Mouse (Mus musculus): Measurements from ENCODE around the gene Zic5.

- TF ChIP-seq EP300 (IDR thresholded peaks at IDR 0.05; ENCODE audit: low read depth): no peak
- TF ChIP-seq CTCF (IDR thresholded peaks at IDR 0.05; ENCODE audit: low read depth): no peak
These were observed 11.8 kb upstream of the Zic5 start for GRCm38 (mm10) chr14:122477261-122477671.

Data from heart, postnatal 0 days (tissue).